Mouse (Mus musculus) gastrocnemius, adult 2 months (tissue): Measurements from ENCODE around the gene Fmo1. TPM values are rescaled to one million over a fixed set of nuclear protein-coding genes. Genes with fewer than 3 reads are reported as not detected.

Experiments
- DNase-seq: peaks from one replicate; pipeline ENCODE4 v3.0.0; 2022
- H3K27ac ChIP-seq: fragments of 200-600 bp; 2 replicates; pipeline ENCODE4 v1.8.1; 2022; ENCODE audit warnings: mild to moderate bottlenecking
- H3K4me3 ChIP-seq: fragments of 200-600 bp; 2 replicates; pipeline ENCODE4 v1.8.1; 2022; ENCODE audit warnings: mild to moderate bottlenecking, moderate library complexity
- CTCF ChIP-seq: fragments of 200-600 bp; IDR thresholded peaks from 2 replicates; pipeline ENCODE4 v1.8.1; 2022; ENCODE audit warnings: antibody characterized with exemption, mild to moderate bottlenecking, moderate library complexity
- intact Hi-C: fragments of 180-260 bp; cut with DNase I; formaldehyde crosslinking; loops from one replicate; pipeline ENCODE4 v1.15.1; 2025
- long read RNA-seq, 2 experiments: library from polyadenylated mRNA; stranded (forward); transcript quantifications; one replicate each; pipeline ENCODE4 v2.0.0; 2021
- total RNA-seq, 2 experiments: library from RNA; stranded (reverse); gene quantifications; 2 replicates each; pipeline ENCODE4 v1.2.3; 2021

Gene Fmo1
- 10 to 100 TPM; 13.4 to 14.1 TPM for total RNA-seq
- long read RNA-seq, experiment 1, partial matches to known transcripts, result 5 of 12 reads
- long read RNA-seq, experiment 1, other reads (novel, unspliced or antisense), result 3 of 12 reads
- long read RNA-seq, experiment 2, transcript Fmo1-201 (9 exons, 2,388 nt), result major isoform, 7 of 8 reads
- long read RNA-seq, experiment 2, partial matches to known transcripts, result 1 of 8 reads
- long read RNA-seq, experiment 2, other reads (novel, unspliced or antisense), result 0 of 8 reads

GRCm38 (mm10) chr1:162866280-162866681, at the start of gene Fmo1:
Gene Fmo1, minus strand, starts transcription at chr1:162866610.
- TF ChIP-seq CTCF, result no peak
- Histone ChIP-seq H3K4me3 (peak within 1 kb of the TSS; percentile 65), H3K27ac (peak within 1 kb of the TSS; percentile 82)
- DNase-seq, result no peak
- intact Hi-C loops, result no loop called here

- TF ChIP-seq CTCF, result no peak
- intact Hi-C loops, result no loop called here
- Histone ChIP-seq H3K27ac (no peak overlapping the region), H3K4me3 (no peak overlapping the region)
- DNase-seq, result no peak
Measured at GRCm38 (mm10) chr1:162914932-162915556, 48.6 kb upstream of the Fmo1 start.

GRCm38 (mm10) chr1:162912085-162912484, 45.7 kb upstream of the Fmo1 start:
- TF ChIP-seq CTCF, result no peak

GRCm38 (mm10) chr1:162901879-162902278, 35.5 kb upstream of the Fmo1 start:
- intact Hi-C loops, result no loop called here
- no peak overlapping the region for H3K27ac ChIP-seq
- no peak for DNase-seq
- TF ChIP-seq CTCF, result no peak
- no peak overlapping the region for H3K4me3 ChIP-seq

More at GRCm38 (mm10) chr1:162912085-162912484, 45.7 kb upstream of the Fmo1 start:
- Histone ChIP-seq H3K4me3 (no peak overlapping the region), H3K27ac (no peak overlapping the region)
- DNase-seq, result no peak
- intact Hi-C loops, result no loop called here

GRCm38 (mm10) chr1:162897838-162898811, 31.7 kb upstream of the Fmo1 start, which contains the start of gene Fmo2:
Gene Fmo2, minus strand, starts transcription at chr1:162898726.
- H3K27ac ChIP-seq, result peak within 1 kb of the TSS; percentile 88
- TF ChIP-seq CTCF, result no peak
- peak; percentile 57 for DNase-seq
- intact Hi-C loops, result loop anchor here (5.0 kb wide), 2 partner anchors 39 to 159 kb away; partner anchors contain the start of gene Fmo6
- peak within 1 kb of the TSS; percentile 65 for H3K4me3 ChIP-seq

GRCm38 (mm10) chr1:162895900-162896299, 29.5 kb upstream of the Fmo1 start:
- DNase-seq, result peak; percentile 69
- Histone ChIP-seq H3K27ac (peak overlapping the region; percentile 71), H3K4me3 (peak overlapping the region; percentile 65)
- intact Hi-C loops, result loop anchor here (5.0 kb wide), 2 partner anchors 41 to 161 kb away; partner anchors contain the start of gene Fmo6
- peak; percentile 80 for TF ChIP-seq CTCF

GRCm38 (mm10) chr1:162893014-162893413, 26.6 kb upstream of the Fmo1 start:
- Histone ChIP-seq H3K4me3 (no peak overlapping the region), H3K27ac (peak overlapping the region; percentile 70)
- intact Hi-C loops, result no loop called here
- no peak for TF ChIP-seq CTCF
- no peak for DNase-seq

GRCm38 (mm10) chr1:162891980-162892451, 25.6 kb upstream of the Fmo1 start:
- Histone ChIP-seq H3K4me3 (no peak overlapping the region), H3K27ac (peak overlapping the region; percentile 69)
- no peak for TF ChIP-seq CTCF
- no peak for DNase-seq
- intact Hi-C loops, result no loop called here

- no peak for DNase-seq
- intact Hi-C loops, result no loop called here
- peak overlapping the region; percentile 51 for H3K27ac ChIP-seq
- no peak overlapping the region for H3K4me3 ChIP-seq
- no peak for TF ChIP-seq CTCF
Measured at GRCm38 (mm10) chr1:162888646-162889045, 22.2 kb upstream of the Fmo1 start.

GRCm38 (mm10) chr1:162887644-162888043, 21.2 kb upstream of the Fmo1 start:
- TF ChIP-seq CTCF, result no peak
- H3K27ac ChIP-seq, result peak overlapping the region; percentile 51; the same call in 1 of the 2 replicates
- DNase-seq, result no peak
- intact Hi-C loops, result no loop called here
- H3K4me3 ChIP-seq, result no peak overlapping the region

- intact Hi-C loops, result no loop called here
- no peak overlapping the region for H3K4me3 ChIP-seq
- no peak overlapping the region for H3K27ac ChIP-seq
- no peak for TF ChIP-seq CTCF
- DNase-seq, result no peak
Measured at GRCm38 (mm10) chr1:162886138-162886816, 19.9 kb upstream of the Fmo1 start.

- DNase-seq, result no peak
- Histone ChIP-seq H3K27ac (no peak overlapping the region), H3K4me3 (no peak overlapping the region)
- TF ChIP-seq CTCF, result no peak
- intact Hi-C loops, result no loop called here
Measured at GRCm38 (mm10) chr1:162882681-162883080, 16.3 kb upstream of the Fmo1 start.
